Mouse (Mus musculus): ENCODE data around the gene Gal3st4.
"Not testable (repeated sequence)": the region's sequence is repeated elsewhere in the genome, so short reads cannot be mapped to it uniquely, and the experiment has no call there.

Gal3st4 gene

DNA sequence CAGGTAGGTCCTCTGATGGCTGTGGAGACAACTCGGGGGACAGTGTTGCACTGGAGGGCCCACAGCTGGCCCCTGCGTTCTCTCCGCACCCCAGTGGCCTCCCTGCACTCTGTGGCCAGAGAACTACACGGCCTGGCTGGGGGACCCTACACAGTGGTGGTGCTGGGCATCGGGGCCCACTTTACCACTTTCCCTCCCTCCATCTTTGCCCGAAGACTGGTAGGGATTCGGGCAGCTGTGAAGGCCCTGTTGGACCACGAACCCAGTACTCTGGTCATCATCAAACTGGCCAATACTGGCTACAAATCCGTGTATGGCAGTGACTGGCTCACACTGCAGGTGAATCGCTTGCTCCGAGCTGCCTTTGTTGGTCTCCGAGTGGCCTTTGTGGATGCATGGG lies 21.5 kb downstream of the Gal3st4 start:
- ChIA-PET CTCF (interaction anchor here in 1 of 4 experiments (0.8 kb wide), 1 partner anchor 26 kb away, joined by 3 read pairs; the partner anchor contains the start of gene Nxpe5), POLR2A (interaction anchor here in 3 of 4 experiments (0.6 to 1.3 kb wide), 3 partner anchors 10 to 432 kb away, joined by 4 read pairs; no protein-coding TSS in a partner anchor)

DNA sequence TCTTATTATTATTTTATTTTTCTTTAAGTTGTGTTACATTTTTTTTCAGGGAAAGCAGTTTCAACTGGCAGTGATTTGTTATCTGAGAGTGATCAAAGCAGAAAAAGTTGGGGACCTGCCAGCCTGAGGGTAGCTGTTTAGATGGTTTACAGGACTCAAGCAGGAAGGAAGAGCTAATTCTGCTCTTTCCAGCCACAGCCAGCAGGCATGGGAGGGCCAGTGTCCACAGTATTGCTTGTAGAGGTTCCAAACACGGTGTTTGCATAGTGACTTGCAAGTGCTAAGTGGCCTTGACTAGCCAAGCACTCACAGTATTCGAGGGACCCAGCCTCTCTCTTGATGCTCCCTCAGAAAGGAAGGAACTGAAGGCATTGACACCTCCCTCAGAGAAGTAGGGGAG lies 31.1 kb downstream of the Gal3st4 start:
- ChIA-PET CTCF (interaction anchor here in 1 of 4 experiments (0.8 kb wide), 1 partner anchor 433 kb away, joined by 3 read pairs; no protein-coding TSS in a partner anchor), POLR2A (interaction anchor here in 1 of 4 experiments (3.2 kb wide), 1 partner anchor 14 kb away, joined by 13 read pairs; the partner anchor contains the start of gene Lamtor4)

- POLR2A ChIA-PET = no interaction called here
These were observed 38.4 kb downstream of the Gal3st4 start for GRCm38 (mm10) chr5:138234224-138234623.

GRCm38 (mm10) chr5:138233778-138234177 lies 38.9 kb downstream of the Gal3st4 start:
- ChIA-PET CTCF (no interaction called here), POLR2A (no interaction called here)

More at GRCm38 (mm10) chr5:138234224-138234623, 38.4 kb downstream of the Gal3st4 start:
- CTCF ChIA-PET = no interaction called here

- CTCF ChIA-PET = interaction anchor here in 3 of 4 experiments (0.6 to 2.6 kb wide), 6 partner anchors 8 to 326 kb away, joined by 3 to 16 read pairs (median 4); partner anchors contain the start of gene Zfp113 (in 1 of the 3)
- POLR2A ChIA-PET = interaction anchor here in 2 of 4 experiments (0.6 to 2.2 kb wide), 4 partner anchors 9 to 52 kb away, joined by 3 to 7 read pairs (median 4); partner anchors contain the start of gene Lamtor4 (in 2 of the 2)
These were observed 43.1 kb downstream of the Gal3st4 start for GRCm38 (mm10) chr5:138229511-138229910.

GRCm38 (mm10) chr5:138228026-138228425 lies 44.6 kb downstream of the Gal3st4 start:
- POLR2A ChIA-PET = interaction anchor here in 1 of 4 experiments (0.8 to 1.2 kb wide), 4 partner anchors 33 to 395 kb away, joined by 3 to 4 read pairs (median 4); partner anchors contain the start of genes A430033K04Rik, Cops6 and Mblac1
- CTCF ChIA-PET = interaction anchor here (0.6 to 1.4 kb wide), 10 partner anchors 9 to 430 kb away, joined by 3 to 6 read pairs (median 3); partner anchors contain the start of genes BC037034 (in 1 of the 4) and Zfp113 (in 1 of the 4)

DNA sequence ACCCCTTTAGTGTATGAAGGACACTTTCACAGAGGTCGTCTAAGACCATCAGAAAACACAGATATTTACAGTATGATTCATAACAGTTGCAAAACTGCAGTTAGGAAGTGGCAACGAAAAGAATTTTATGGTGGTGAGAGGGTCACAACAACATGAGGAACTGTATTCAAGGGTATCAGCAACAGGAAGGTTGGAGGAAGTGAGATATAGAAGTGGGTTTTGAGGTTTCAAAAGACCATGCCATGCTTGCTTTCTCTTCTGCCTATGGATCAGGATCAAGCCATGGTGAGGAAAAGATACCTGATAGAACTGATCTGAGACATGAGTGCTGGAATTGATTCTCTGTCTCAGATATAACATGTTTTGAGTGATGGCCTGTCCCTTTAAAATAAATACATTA lies 45.3 kb downstream of the Gal3st4 start:
- POLR2A ChIA-PET = interaction anchor here in 1 of 4 experiments (0.8 to 1.2 kb wide), 4 partner anchors 33 to 395 kb away, joined by 3 to 4 read pairs (median 4); partner anchors contain the start of genes A430033K04Rik, Cops6 and Mblac1
- CTCF ChIA-PET = interaction anchor here in 3 of 4 experiments (0.7 to 1.2 kb wide), 7 partner anchors 10 to 430 kb away, joined by 3 to 4 read pairs (median 3); partner anchors contain the start of gene Zfp113 (in 1 of the 3)

DNA sequence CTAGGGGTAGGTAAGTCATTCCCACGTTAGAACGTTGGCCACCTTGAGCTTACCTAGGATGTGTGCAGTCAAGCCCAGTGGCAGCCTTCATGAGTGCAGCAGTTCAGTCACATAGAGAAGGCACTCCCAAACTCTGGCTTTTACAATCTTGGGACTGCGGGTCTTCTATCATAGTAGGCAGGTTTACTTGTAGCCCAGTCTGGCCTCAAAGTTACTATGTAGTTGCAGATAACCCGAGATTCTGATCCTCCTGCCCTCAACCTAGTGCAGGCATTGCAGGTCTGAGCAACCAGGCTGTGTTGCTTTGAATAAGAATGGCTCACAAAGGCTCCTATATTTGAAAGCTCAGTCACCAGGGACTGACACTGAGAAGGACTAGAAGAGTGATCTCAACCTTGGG lies 46.1 kb downstream of the Gal3st4 start:
- ChIA-PET CTCF (interaction anchor here in 1 of 4 experiments (0.6 kb wide), 1 partner anchor 49 kb away, joined by 3 read pairs; no protein-coding TSS in a partner anchor), POLR2A (no interaction called here)

- POLR2A ChIA-PET = no interaction called here
These were observed 46.9 kb downstream of the Gal3st4 start, which contains the start of gene Nxpe5 for GRCm38 (mm10) chr5:138225700-138226099. Gene Nxpe5 (plus strand): TSS chr5:138225898.

GRCm38 (mm10) chr5:138223287-138223686 lies 49.4 kb downstream of the Gal3st4 start:
- CTCF ChIA-PET = interaction anchor here (0.6 to 3.3 kb wide), 6 partner anchors 7 to 435 kb away, joined by 3 to 15 read pairs (median 4); partner anchors contain the start of gene Zfp113 (in 1 of the 4)
- POLR2A ChIA-PET = interaction anchor here in 1 of 4 experiments (0.6 to 0.7 kb wide), 2 partner anchors 29 to 122 kb away, joined by 3 read pairs; no protein-coding TSS in a partner anchor

More at GRCm38 (mm10) chr5:138225700-138226099, 46.9 kb downstream of the Gal3st4 start, which contains the start of gene Nxpe5:
- CTCF ChIA-PET = interaction anchor here in 2 of 4 experiments (0.6 to 0.8 kb wide), 2 partner anchors 25 to 50 kb away, joined by 3 read pairs; no protein-coding TSS in a partner anchor

DNA sequence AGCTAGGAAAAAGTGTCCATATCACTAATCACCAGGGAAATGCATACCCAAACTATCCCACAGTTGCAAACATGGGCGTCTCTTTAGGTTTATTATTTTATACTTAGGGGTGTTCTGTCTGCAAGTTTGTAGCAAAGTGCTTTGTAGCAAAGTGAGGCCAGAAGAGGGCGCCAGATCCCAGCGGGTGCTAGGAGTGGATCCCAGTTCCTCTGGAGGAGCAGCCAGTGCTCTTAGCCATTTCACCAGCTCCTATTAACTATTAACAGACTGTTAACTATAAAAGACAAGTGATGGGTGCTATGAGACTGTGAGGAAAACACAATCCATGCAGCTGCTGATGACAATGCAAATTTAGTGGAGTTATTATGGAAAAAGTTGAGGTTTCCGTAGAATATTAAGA lies 50.5 kb downstream of the Gal3st4 start:
- ChIA-PET CTCF (interaction anchor here (0.6 to 3.3 kb wide), 22 partner anchors 8 to 525 kb away, joined by 3 to 16 read pairs (median 4); partner anchors contain the start of genes Lamtor4 (in 1 of the 4), Zfp113 (in 1 of the 4) and Zfp68 (in 1 of the 4)), POLR2A (interaction anchor here in 1 of 4 experiments (1.1 kb wide), 1 partner anchor 15 kb away, joined by 3 read pairs; no protein-coding TSS in a partner anchor)

GRCm38 (mm10) chr5:138219864-138220263 lies 52.8 kb downstream of the Gal3st4 start:
- ChIA-PET CTCF (interaction anchor here in 2 of 4 experiments (2.8 to 3.3 kb wide), 2 partner anchors 10 to 11 kb away, joined by 15 to 16 read pairs; no protein-coding TSS in a partner anchor), POLR2A (interaction anchor here in 3 of 4 experiments (0.6 to 1.7 kb wide), 4 partner anchors 10 to 106 kb away, joined by 3 to 8 read pairs (median 6); no protein-coding TSS in a partner anchor)

GRCm38 (mm10) chr5:138216632-138217031 lies 56.0 kb downstream of the Gal3st4 start:
- CTCF ChIA-PET = interaction anchor here in 2 of 4 experiments (0.6 kb wide), 2 partner anchors 430 to 622 kb away, joined by 3 to 4 read pairs; no protein-coding TSS in a partner anchor
- POLR2A ChIA-PET = not testable (repeated sequence)
